Mouse (Mus musculus): ENCODE measurements around the gene Gm20388. TPM values are rescaled to one million over a fixed set of nuclear protein-coding genes. Genes with fewer than 3 reads are reported as not detected.
"Not testable (repeated sequence)": the region's sequence is repeated elsewhere in the genome, so short reads cannot be mapped to it uniquely, and the experiment has no call there.

Gm20388 gene
- polyA plus RNA-seq, 1 experiment = not detected

GRCm38 (mm10) chr8:123949686-123949986 is 4039.0 kb downstream of the Gm20388 start:
- H3K4me3 ChIP-seq (ENCODE audit: insufficient read depth, low read depth, low read length) = peak overlapping the region; percentile 91
- H3K4me1 ChIP-seq (ENCODE audit: control insufficient read depth, insufficient read depth, low read length) = no peaks in the 10 kb centered on the region
- TF ChIP-seq POLR2A (IDR thresholded peaks at IDR 0.05; ENCODE audit: insufficient read depth, low read depth, low read length) = no peak
- TF ChIP-seq CTCF (IDR thresholded peaks at IDR 0.05; ENCODE audit: insufficient read depth, low read depth, low read length) = no peak
- peak overlapping the region; percentile 34; the same call in 1 of the 2 replicates for H3K27ac ChIP-seq (ENCODE audit: insufficient read depth, low read depth, low read length)
- 1% methylated on average over 10 of the region's 10 CpGs for WGBS

GRCm38 (mm10) chr8:123950077-123950802 is 4039.6 kb downstream of the Gm20388 start:
- no peak overlapping the region for H3K27ac ChIP-seq (ENCODE audit: insufficient read depth, low read depth, low read length)
- 33% methylated on average over 10 of the region's 10 CpGs for WGBS
- H3K4me1 ChIP-seq (ENCODE audit: control insufficient read depth, insufficient read depth, low read length) = no peaks in the 10 kb centered on the region

GRCm38 (mm10) chr8:123953686-123954085 is 4043.0 kb downstream of the Gm20388 start:
- peaks cover 13% of the 10 kb centered on the region for H3K4me1 ChIP-seq (ENCODE audit: control insufficient read depth, insufficient read depth, low read length)
- H3K27ac ChIP-seq (ENCODE audit: insufficient read depth, low read depth, low read length) = no peak overlapping the region
- 91% methylated on average over 8 of the region's 8 CpGs for WGBS
- TF ChIP-seq POLR2A (IDR thresholded peaks at IDR 0.05; ENCODE audit: insufficient read depth, low read depth, low read length) (no peak), CTCF (IDR thresholded peaks at IDR 0.05; ENCODE audit: insufficient read depth, low read depth, low read length) (no peak)
- no peak overlapping the region for H3K4me3 ChIP-seq (ENCODE audit: insufficient read depth, low read depth, low read length)

More at GRCm38 (mm10) chr8:123950077-123950802, 4039.6 kb downstream of the Gm20388 start:
- H3K4me3 ChIP-seq (ENCODE audit: insufficient read depth, low read depth, low read length) = 0 out of 2 replicates have a peak overlapping the region, but pooled peaks have one; percentile 91
- TF ChIP-seq POLR2A (IDR thresholded peaks at IDR 0.05; ENCODE audit: insufficient read depth, low read depth, low read length) = no peak
- no peak for TF ChIP-seq CTCF (IDR thresholded peaks at IDR 0.05; ENCODE audit: insufficient read depth, low read depth, low read length)

GRCm38 (mm10) chr8:123954246-123954645 is 4043.6 kb downstream of the Gm20388 start:
- 90% methylated on average over 8 of the region's 8 CpGs for WGBS

GRCm38 (mm10) chr8:123958130-123958529 is 4047.5 kb downstream of the Gm20388 start:
- TF ChIP-seq CTCF (IDR thresholded peaks at IDR 0.05; ENCODE audit: insufficient read depth, low read depth, low read length) (no peak), POLR2A (IDR thresholded peaks at IDR 0.05; ENCODE audit: insufficient read depth, low read depth, low read length) (no peak)
- H3K27ac ChIP-seq (ENCODE audit: insufficient read depth, low read depth, low read length) = peak overlapping the region; percentile 88
- H3K4me3 ChIP-seq (ENCODE audit: insufficient read depth, low read depth, low read length) = peak overlapping the region; percentile 15
- 33% methylated on average over 17 of the region's 17 CpGs for WGBS
- peaks cover 26% of the 10 kb centered on the region for H3K4me1 ChIP-seq (ENCODE audit: control insufficient read depth, insufficient read depth, low read length)

More at GRCm38 (mm10) chr8:123954246-123954645, 4043.6 kb downstream of the Gm20388 start:
- Histone ChIP-seq H3K4me1 (ENCODE audit: control insufficient read depth, insufficient read depth, low read length) (peaks cover 14% of the 10 kb centered on the region), H3K27ac (ENCODE audit: insufficient read depth, low read depth, low read length) (no peak overlapping the region), H3K4me3 (ENCODE audit: insufficient read depth, low read depth, low read length) (no peak overlapping the region)
- TF ChIP-seq POLR2A (IDR thresholded peaks at IDR 0.05; ENCODE audit: insufficient read depth, low read depth, low read length) (no peak), CTCF (IDR thresholded peaks at IDR 0.05; ENCODE audit: insufficient read depth, low read depth, low read length) (no peak)

GRCm38 (mm10) chr8:123959473-123959872 is 4048.8 kb downstream of the Gm20388 start:
- WGBS = 91% methylated on average over 6 of the region's 6 CpGs
- Histone ChIP-seq H3K27ac (ENCODE audit: insufficient read depth, low read depth, low read length) (no peak overlapping the region), H3K4me3 (ENCODE audit: insufficient read depth, low read depth, low read length) (no peak overlapping the region), H3K4me1 (ENCODE audit: control insufficient read depth, insufficient read depth, low read length) (peaks cover 26% of the 10 kb centered on the region)
- no peak for TF ChIP-seq CTCF (IDR thresholded peaks at IDR 0.05; ENCODE audit: insufficient read depth, low read depth, low read length)
- no peak for TF ChIP-seq POLR2A (IDR thresholded peaks at IDR 0.05; ENCODE audit: insufficient read depth, low read depth, low read length)

- peaks cover 26% of the 10 kb centered on the region for H3K4me1 ChIP-seq (ENCODE audit: control insufficient read depth, insufficient read depth, low read length)
- H3K27ac ChIP-seq (ENCODE audit: insufficient read depth, low read depth, low read length) = no peak overlapping the region
- TF ChIP-seq CTCF (IDR thresholded peaks at IDR 0.05; ENCODE audit: insufficient read depth, low read depth, low read length) (no peak), POLR2A (IDR thresholded peaks at IDR 0.05; ENCODE audit: insufficient read depth, low read depth, low read length) (no peak)
- WGBS = 87% methylated on average over 9 of the region's 9 CpGs
- no peak overlapping the region for H3K4me3 ChIP-seq (ENCODE audit: insufficient read depth, low read depth, low read length)
These were observed 4049.4 kb downstream of the Gm20388 start for GRCm38 (mm10) chr8:123960056-123960455.

GRCm38 (mm10) chr8:123960556-123960955 is 4049.9 kb downstream of the Gm20388 start:
- not testable (repeated sequence) for H3K4me3 ChIP-seq (ENCODE audit: insufficient read depth, low read depth, low read length); H3K27ac ChIP-seq (ENCODE audit: insufficient read depth, low read depth, low read length)
- 67% methylated on average over 5 of the region's 5 CpGs for WGBS
- peaks cover 26% of the 10 kb centered on the region for H3K4me1 ChIP-seq (ENCODE audit: control insufficient read depth, insufficient read depth, low read length)

- peaks cover 26% of the 10 kb centered on the region for H3K4me1 ChIP-seq (ENCODE audit: control insufficient read depth, insufficient read depth, low read length)
- WGBS = 62% methylated on average over 1 of the region's 1 CpGs
- TF ChIP-seq CTCF (IDR thresholded peaks at IDR 0.05; ENCODE audit: insufficient read depth, low read depth, low read length) = no peak
- TF ChIP-seq POLR2A (IDR thresholded peaks at IDR 0.05; ENCODE audit: insufficient read depth, low read depth, low read length) = no peak
- H3K4me3 ChIP-seq (ENCODE audit: insufficient read depth, low read depth, low read length) = no peak overlapping the region
- no peak overlapping the region for H3K27ac ChIP-seq (ENCODE audit: insufficient read depth, low read depth, low read length)
These were observed 4050.7 kb downstream of the Gm20388 start for GRCm38 (mm10) chr8:123961371-123961770.

Data from olfactory bulb, adult 2 months (tissue).